ENCODE assay signal across 9 mouse cellular contexts in the genomic region with DNA sequence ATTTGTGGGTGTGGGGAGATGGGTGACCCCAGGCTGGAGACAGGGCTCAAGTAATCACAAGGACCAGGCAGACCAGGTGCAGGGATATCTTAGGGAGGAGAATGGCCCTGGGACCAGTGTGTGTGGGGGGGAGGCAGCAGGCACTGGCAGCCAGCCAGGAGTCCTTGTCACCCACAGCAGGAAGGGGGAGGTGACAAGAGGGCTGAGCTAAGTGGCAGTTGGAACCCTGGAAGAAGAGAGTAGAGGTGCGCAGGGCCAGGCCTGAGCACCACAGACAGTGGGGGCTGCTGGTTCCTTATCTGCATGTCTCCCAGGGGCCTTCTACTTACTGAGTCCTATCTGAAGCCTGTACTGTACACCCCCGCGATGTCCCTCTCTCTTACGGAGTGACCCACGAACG. TPM values are rescaled to one million over a fixed set of nuclear protein-coding genes. Genes with fewer than 3 reads are reported as not detected.
A peak's percentile ranks its signal among the peaks of the same experiment; 100 is the strongest.
DNase-seq lines count a peak whose midpoint lies in the region; ATAC-seq and TF ChIP-seq lines count a peak whose summit lies in the region.
"Had no signal": no experiment of that assay in that cellular context is flagged by ENCODE, and none has a peak within 500 bp of the region (broad histone marks: within the 10 kb centered on the region; RNA-seq: fewer than 3 reads in every experiment).

No protein-coding gene starts in this region.

- H3K4me2 ChIP-seq in heart, embryonic 15.5 days = peak overlapping the region; percentile 37
- peak overlapping the region; percentile 23; the same call in 1 of the 2 replicates for H3K4me2 ChIP-seq in lung, embryonic 14.5 days
- H3K4me2 ChIP-seq in neural tube, embryonic 15.5 days = no peak overlapping the region
- no peak overlapping the region for H3K4me2 ChIP-seq in midbrain, postnatal 0 days (ENCODE audit: low read depth, low read length, poor library complexity, severe bottlenecking)

- peak; percentile 57 for ATAC-seq in heart, embryonic 15.5 days (replicated peaks; ENCODE audit: insufficient number of reproducible peaks, insufficient read depth, low FRiP score, low read depth)
- peak; percentile 43; the same call in 1 of the 2 replicates for ATAC-seq in lung, embryonic 14.5 days (ENCODE audit: insufficient read depth)
- ATAC-seq in neural tube, embryonic 15.5 days (ENCODE audit: low FRiP score) = no peak
- ATAC-seq in midbrain, postnatal 0 days (ENCODE audit: low FRiP score) = no peak

- no peaks in the 10 kb centered on the region for H3K9me3 ChIP-seq in heart, embryonic 15.5 days (replicated peaks)
- no peaks in the 10 kb centered on the region for H3K9me3 ChIP-seq in lung, embryonic 14.5 days (ENCODE audit: low read depth, low read length)
- no peaks in the 10 kb centered on the region for H3K9me3 ChIP-seq in neural tube, embryonic 15.5 days (replicated peaks)
- H3K9me3 ChIP-seq in midbrain, postnatal 0 days (ENCODE audit: low read length) = no peaks in the 10 kb centered on the region

- H3K36me3 ChIP-seq in heart, embryonic 15.5 days = no peaks in the 10 kb centered on the region; the same call in 1 of the 2 replicates
- no peaks in the 10 kb centered on the region for H3K36me3 ChIP-seq in lung, embryonic 14.5 days (ENCODE audit: insufficient read depth)
- H3K36me3 ChIP-seq in neural tube, embryonic 15.5 days = no peaks in the 10 kb centered on the region
- no peaks in the 10 kb centered on the region for H3K36me3 ChIP-seq in midbrain, postnatal 0 days (ENCODE audit: insufficient read depth, low read length)

- H3K27me3 ChIP-seq in heart, embryonic 15.5 days = peaks cover 9% of the 10 kb centered on the region; the same call in 1 of the 2 replicates
- H3K27me3 ChIP-seq in lung, embryonic 14.5 days (ENCODE audit: insufficient read depth, low read length) = peaks cover 8% of the 10 kb centered on the region; the same call in 1 of the 2 replicates
- H3K27me3 ChIP-seq in neural tube, embryonic 15.5 days (replicated peaks) = peaks cover 33% of the 10 kb centered on the region
- 0 out of 2 replicates have a peak, but pooled peaks cover 5% of the 10 kb centered on the region for H3K27me3 ChIP-seq in midbrain, postnatal 0 days (ENCODE audit: insufficient read depth, low read length)

- no peak for DNase-seq in gastrocnemius, adult 2 months
- no peak for DNase-seq in gastrocnemius, adult 18-20 months (ENCODE audit: low spot score)
- DNase-seq in T-cell, adult 2 months (ENCODE audit: low spot score) = peak; percentile 60
- DNase-seq in lung, embryonic 14.5 days = peak; percentile 73
- DNase-seq in thymus, adult 18-20 months = peak; percentile 72 to 80
- DNase-seq in midbrain, postnatal 0 days (ENCODE audit: low spot score) = no peak

- no peak for TF ChIP-seq CTCF in gastrocnemius, adult 2 months (IDR thresholded peaks at IDR 0.05)
- no peak for TF ChIP-seq CTCF in lung, embryonic 14.5 days (IDR thresholded peaks at IDR 0.05; ENCODE audit: low read depth)
- no peak for TF ChIP-seq CTCF in midbrain, postnatal 0 days (IDR thresholded peaks at IDR 0.05)

- intact Hi-C loops in gastrocnemius, adult 2 months (cut with DNase I) = no loop called here

- peak overlapping the region; percentile 26 for H3K9ac ChIP-seq in heart, embryonic 15.5 days
- H3K9ac ChIP-seq in lung, embryonic 14.5 days = no peak overlapping the region
- H3K9ac ChIP-seq in neural tube, embryonic 15.5 days (replicated peaks) = no peak overlapping the region
- H3K9ac ChIP-seq in midbrain, postnatal 0 days (replicated peaks; ENCODE audit: low read length, poor library complexity, severe bottlenecking) = no peak overlapping the region

- H3K4me3 ChIP-seq in gastrocnemius, adult 2 months = no peak overlapping the region
- H3K4me3 ChIP-seq in heart, embryonic 15.5 days = no peak overlapping the region
- no peak overlapping the region for H3K4me3 ChIP-seq in lung, embryonic 14.5 days (ENCODE audit: low read depth, low read length)
- no peak overlapping the region for H3K4me3 ChIP-seq in neural tube, embryonic 15.5 days (replicated peaks)
- no peak overlapping the region for H3K4me3 ChIP-seq in midbrain, postnatal 0 days (ENCODE audit: low read depth, low read length)

- H3K27ac ChIP-seq in gastrocnemius, adult 2 months = peak overlapping the region; percentile 89
- peak overlapping the region; percentile 98 for H3K27ac ChIP-seq in heart, embryonic 15.5 days
- peak overlapping the region; percentile 69 for H3K27ac ChIP-seq in lung, embryonic 14.5 days (ENCODE audit: low read depth)
- no peak overlapping the region for H3K27ac ChIP-seq in neural tube, embryonic 15.5 days (replicated peaks)
- no peak overlapping the region for H3K27ac ChIP-seq in midbrain, postnatal 0 days (ENCODE audit: low read depth, low read length)

- H3K4me1 ChIP-seq in heart, embryonic 15.5 days (replicated peaks) = peaks cover 65% of the 10 kb centered on the region
- peaks cover 24% of the 10 kb centered on the region for H3K4me1 ChIP-seq in lung, embryonic 14.5 days (ENCODE audit: insufficient read depth)
- H3K4me1 ChIP-seq in neural tube, embryonic 15.5 days = 0 out of 2 replicates have a peak, but pooled peaks cover 3% of the 10 kb centered on the region
- no peaks in the 10 kb centered on the region for H3K4me1 ChIP-seq in midbrain, postnatal 0 days (ENCODE audit: insufficient read depth, low read length)

- WGBS in heart, embryonic 15.5 days = 23% methylated on average over 6 of the region's 6 CpGs
- 43% methylated on average over 6 of the region's 6 CpGs for WGBS in lung, embryonic 14.5 days
- 82% methylated on average over 6 of the region's 6 CpGs for WGBS in neural tube, embryonic 15.5 days
- 74% methylated on average over 6 of the region's 6 CpGs for WGBS in midbrain, postnatal 0 days

RNA-seq across cellular contexts. Expression of a gene that starts 7.0 kb away (rescaled TPM):
- 1 to 10 TPM; 2.2 to 3.0 TPM for total RNA-seq in gastrocnemius, adult 2 months (2021)
- 1 to 10 TPM; 2.3 to 3.7 TPM for total RNA-seq in gastrocnemius, adult 18-20 months (2021)
- 17.0 and 19.3 TPM in 2 replicates for polyA plus RNA-seq in heart, embryonic 15.5 days (2015; fragmentation: Nextera tagmentation; extraction: Ambion mirVana)
- polyA plus RNA-seq in lung, embryonic 14.5 days (2014; fragmentation: Nextera tagmentation; extraction: Ambion mirVana) = 10.9 and 11.6 TPM in 2 replicates
- polyA plus RNA-seq in neural tube, embryonic 15.5 days (2015; fragmentation: Nextera tagmentation; extraction: Ambion mirVana) = 7.4 and 9.6 TPM in 2 replicates
- 10.1 and 10.9 TPM in 2 replicates for total RNA-seq in midbrain, postnatal 0 days (2014; rRNA removed)
- polyA plus RNA-seq in midbrain, postnatal 0 days (2015; fragmentation: Nextera tagmentation; extraction: Ambion mirVana) = 7.0 and 7.7 TPM in 2 replicates

RNA-seq across cellular contexts. Expression of a gene that starts 7.1 kb away (rescaled TPM):
- total RNA-seq in gastrocnemius, adult 2 months (2021) = 1 to 10 TPM; 1.8 to 5.9 TPM
- 1 to 10 TPM; 1.2 to 8.2 TPM for total RNA-seq in gastrocnemius, adult 18-20 months (2021)
- polyA plus RNA-seq in heart, embryonic 15.5 days (2015; fragmentation: Nextera tagmentation; extraction: Ambion mirVana) = 0.52 and 0.57 TPM in 2 replicates
- polyA plus RNA-seq in lung, embryonic 14.5 days (2014; fragmentation: Nextera tagmentation; extraction: Ambion mirVana) = not detected in 2 replicates
- polyA plus RNA-seq in neural tube, embryonic 15.5 days (2015; fragmentation: Nextera tagmentation; extraction: Ambion mirVana) = 2.2 and 2.9 TPM in 2 replicates
- total RNA-seq in midbrain, postnatal 0 days (2014; rRNA removed) = 1.1 and 4.3 TPM in 2 replicates
- 3.4 and 3.9 TPM in 2 replicates for polyA plus RNA-seq in midbrain, postnatal 0 days (2015; fragmentation: Nextera tagmentation; extraction: Ambion mirVana)
- polyA plus RNA-seq: large intestine, adult 2 months had no signal

RNA-seq across cellular contexts. Expression of a gene that starts 9.7 kb away (rescaled TPM):
- total RNA-seq in gastrocnemius, adult 2 months (2021) = 1,000 to 10,000 TPM; 3,050 to 3,067 TPM
- total RNA-seq in gastrocnemius, adult 18-20 months (2021) = 1,000 to 10,000 TPM; 3,864 to 4,194 TPM
- 154 and 158 TPM in 2 replicates for polyA plus RNA-seq in heart, embryonic 15.5 days (2015; fragmentation: Nextera tagmentation; extraction: Ambion mirVana)
- 3.8 TPM in 1 of 2 replicates, not detected in the other for polyA plus RNA-seq in lung, embryonic 14.5 days (2014; fragmentation: Nextera tagmentation; extraction: Ambion mirVana)
- 1.4 and 1.7 TPM in 2 replicates for polyA plus RNA-seq in neural tube, embryonic 15.5 days (2015; fragmentation: Nextera tagmentation; extraction: Ambion mirVana)
- not detected in 2 replicates for total RNA-seq in midbrain, postnatal 0 days (2014; rRNA removed)
- polyA plus RNA-seq in midbrain, postnatal 0 days (2015; fragmentation: Nextera tagmentation; extraction: Ambion mirVana) = not detected in 2 replicates

RNA-seq across cellular contexts. Expression of a gene that starts 19.0 kb away (rescaled TPM):
- 1 to 10 TPM; 1.6 to 1.9 TPM for total RNA-seq in gastrocnemius, adult 2 months (2021)
- total RNA-seq in gastrocnemius, adult 18-20 months (2021) = 1 to 10 TPM; 1.1 to 1.7 TPM
- polyA plus RNA-seq in heart, embryonic 15.5 days (2015; fragmentation: Nextera tagmentation; extraction: Ambion mirVana) = 36.1 and 44.2 TPM in 2 replicates
- 42.7 and 46.5 TPM in 2 replicates for polyA plus RNA-seq in lung, embryonic 14.5 days (2014; fragmentation: Nextera tagmentation; extraction: Ambion mirVana)
- 7.3 and 9.4 TPM in 2 replicates for polyA plus RNA-seq in neural tube, embryonic 15.5 days (2015; fragmentation: Nextera tagmentation; extraction: Ambion mirVana)
- 8.1 and 9.4 TPM in 2 replicates for total RNA-seq in midbrain, postnatal 0 days (2014; rRNA removed)
- 3.9 and 4.5 TPM in 2 replicates for polyA plus RNA-seq in midbrain, postnatal 0 days (2015; fragmentation: Nextera tagmentation; extraction: Ambion mirVana)

RNA-seq across cellular contexts. Expression of a gene that starts 35.1 kb away (rescaled TPM):
- total RNA-seq in gastrocnemius, adult 2 months (2021) = 10 to 100 TPM; 11.8 to 12.1 TPM
- 10 to 100 TPM; 11.1 to 13.6 TPM for total RNA-seq in gastrocnemius, adult 18-20 months (2021)
- 33.9 and 40.5 TPM in 2 replicates for polyA plus RNA-seq in heart, embryonic 15.5 days (2015; fragmentation: Nextera tagmentation; extraction: Ambion mirVana)
- 38.2 and 42.7 TPM in 2 replicates for polyA plus RNA-seq in lung, embryonic 14.5 days (2014; fragmentation: Nextera tagmentation; extraction: Ambion mirVana)
- 31.6 and 37.6 TPM in 2 replicates for polyA plus RNA-seq in neural tube, embryonic 15.5 days (2015; fragmentation: Nextera tagmentation; extraction: Ambion mirVana)
- 31.2 and 56.1 TPM in 2 replicates for total RNA-seq in midbrain, postnatal 0 days (2014; rRNA removed)
- 23.8 and 28.2 TPM in 2 replicates for polyA plus RNA-seq in midbrain, postnatal 0 days (2015; fragmentation: Nextera tagmentation; extraction: Ambion mirVana)

Comparison
In these comparisons a context has a peak if more than half of its experiments do, and no peak if none do; other contexts are left out.
1. DNase-seq: peak in T-cell, adult 2 months (single experiment), lung, embryonic 14.5 days (single experiment) and thymus, adult 18-20 months (2 of 2); none in gastrocnemius, adult 2 months (single experiment), gastrocnemius, adult 18-20 months (single experiment) and midbrain, postnatal 0 days (single experiment).
2. H3K27ac ChIP-seq: peak in gastrocnemius, adult 2 months (single experiment), heart, embryonic 15.5 days (single experiment) and lung, embryonic 14.5 days (single experiment); none in neural tube, embryonic 15.5 days (single experiment) and midbrain, postnatal 0 days (single experiment).
3. ATAC-seq: peak in heart, embryonic 15.5 days (single experiment) and lung, embryonic 14.5 days (single experiment); none in neural tube, embryonic 15.5 days (single experiment) and midbrain, postnatal 0 days (single experiment).
4. H3K4me2 ChIP-seq: peak in heart, embryonic 15.5 days (single experiment) and lung, embryonic 14.5 days (single experiment); none in neural tube, embryonic 15.5 days (single experiment) and midbrain, postnatal 0 days (single experiment).
5. RNA of a gene that starts 9.7 kb away (polyA plus RNA-seq): 154 to 158 TPM in heart, embryonic 15.5 days; 1.4 to 1.7 TPM in neural tube, embryonic 15.5 days, 3.8 TPM in lung, embryonic 14.5 days and not detected in midbrain, postnatal 0 days; every median in the first group is over 10 times any median in the second.